Mouse (Mus musculus) embryo, embryonic 11 days (tissue): ENCODE data around the gene Lifr.

Experiments
- DNase-seq: peaks from one replicate; pipeline ENCODE4 v3.0.0-alpha.2; 2015

Lifr gene

DNA sequence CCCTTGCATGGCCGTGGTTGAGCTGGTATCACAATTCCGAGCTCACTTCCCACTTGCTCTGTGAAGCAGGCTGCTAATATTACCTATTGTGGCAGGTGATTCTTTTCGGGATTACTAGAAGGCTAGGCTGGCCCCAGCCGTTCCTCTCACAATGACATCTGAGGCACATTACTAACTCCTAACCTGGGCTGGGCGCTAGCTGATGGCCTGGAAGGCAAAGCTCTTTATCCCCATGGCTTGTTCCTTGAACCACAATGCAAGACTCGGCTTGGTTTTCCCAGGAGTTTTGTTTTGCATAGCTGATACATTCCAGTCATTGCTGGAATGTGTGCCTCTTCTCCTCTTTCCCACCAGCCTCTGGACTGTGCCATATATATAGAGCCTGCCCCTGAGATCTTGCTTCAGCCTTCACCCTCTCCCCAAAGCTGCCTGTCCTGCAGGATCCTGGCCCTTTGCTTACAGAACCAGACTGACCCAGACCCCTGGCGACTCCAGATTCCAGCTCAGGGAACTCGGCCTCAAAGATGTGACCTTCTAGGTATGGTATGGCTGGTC lies at the start of gene Lifr:
Lifr (plus strand) TSS at position 404 of the 555 bp plus-strand sequence.
- DNase-seq, result no peak

DNA sequence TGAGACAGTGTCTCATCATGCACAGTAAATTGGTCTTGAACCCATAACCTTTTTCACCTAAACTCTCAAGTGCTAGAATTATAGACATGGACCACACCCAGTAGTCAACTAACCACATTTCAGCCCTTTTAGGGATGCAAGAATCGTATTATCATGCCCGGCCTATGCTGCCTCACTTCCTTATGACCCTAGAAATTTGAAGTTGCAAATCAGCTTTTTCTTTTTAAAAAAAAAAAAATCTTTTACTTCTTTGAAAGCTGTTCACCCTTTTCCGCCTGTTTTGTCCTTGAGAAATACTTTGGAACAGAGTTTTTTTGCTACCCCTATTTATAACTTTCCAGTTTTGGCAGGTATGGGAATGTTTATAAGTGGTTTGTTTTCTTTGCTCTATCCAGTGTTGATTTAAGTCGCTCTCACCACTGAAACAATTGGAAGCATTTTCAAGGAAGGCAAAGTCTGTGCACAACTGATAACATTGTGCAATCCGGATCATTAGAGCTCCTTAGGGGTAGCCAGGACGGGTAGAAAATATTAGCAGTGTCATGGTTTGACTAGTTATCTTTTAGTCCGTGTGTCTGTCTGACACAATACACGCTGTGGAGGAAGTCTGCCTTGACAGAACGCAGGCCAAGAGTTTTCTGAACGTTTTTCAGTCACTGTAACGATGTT lies 46.2 kb upstream of the Lifr start:
- DNase-seq, result no peak

DNA sequence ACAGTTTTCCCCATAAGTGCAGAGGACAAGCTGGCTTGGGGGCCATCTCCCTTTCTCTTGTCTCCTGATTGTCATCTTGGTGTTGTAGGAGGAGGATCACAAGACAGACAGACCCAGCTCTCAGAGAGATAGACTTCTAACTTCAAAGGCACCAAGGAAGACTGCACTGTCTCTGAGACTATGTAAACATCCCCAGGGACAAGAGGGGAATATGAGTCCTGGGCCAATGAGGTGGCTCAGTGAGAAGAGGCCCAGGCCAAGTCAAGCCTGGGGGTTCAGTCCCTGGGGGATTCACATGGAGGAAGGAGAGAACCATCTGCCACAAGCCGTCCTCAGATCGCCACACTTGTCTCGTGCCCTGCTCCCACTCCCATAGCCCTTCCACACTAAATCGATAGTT lies 45.4 kb upstream of the Lifr start:
- no peak for DNase-seq

DNA sequence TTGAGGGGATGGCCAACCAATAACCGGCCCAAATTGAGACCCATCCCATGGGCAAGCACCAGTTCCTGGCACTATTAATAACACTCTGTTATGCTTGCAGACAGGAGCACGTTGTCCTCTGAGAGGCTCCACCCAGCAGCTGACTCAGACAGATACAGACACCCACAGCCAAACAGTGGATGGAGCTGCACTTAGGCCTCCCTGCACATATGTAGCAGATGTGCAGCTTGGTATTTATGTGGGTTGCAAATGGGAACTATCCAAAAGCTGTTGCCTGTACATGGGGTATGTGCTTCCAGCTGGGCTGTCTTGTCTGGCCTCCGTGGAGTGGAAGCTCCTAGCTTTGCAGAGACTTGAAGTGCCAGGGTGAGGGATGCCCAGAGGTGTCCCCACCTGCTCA lies 42.5 kb upstream of the Lifr start:
- no peak for DNase-seq

DNA sequence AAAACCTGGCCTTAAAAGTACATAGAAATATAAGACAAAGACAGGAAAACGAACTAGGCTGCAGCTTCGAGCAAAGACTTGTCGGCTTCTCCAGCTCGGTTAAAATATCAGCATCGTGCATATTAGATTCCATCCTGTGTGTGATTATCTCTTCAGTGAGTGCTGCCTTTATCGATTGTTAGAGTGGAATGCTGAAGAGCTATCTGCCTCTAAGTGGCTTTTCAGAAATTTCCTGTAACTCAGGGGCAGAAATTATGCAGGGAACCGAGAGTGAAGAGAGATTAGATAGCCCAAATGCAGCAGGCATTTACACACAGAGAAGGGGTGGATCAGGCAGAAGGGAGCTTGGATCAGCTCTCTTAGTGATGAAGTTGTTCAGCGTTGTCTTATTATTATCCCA lies 41.5 kb upstream of the Lifr start:
- no peak for DNase-seq

DNA sequence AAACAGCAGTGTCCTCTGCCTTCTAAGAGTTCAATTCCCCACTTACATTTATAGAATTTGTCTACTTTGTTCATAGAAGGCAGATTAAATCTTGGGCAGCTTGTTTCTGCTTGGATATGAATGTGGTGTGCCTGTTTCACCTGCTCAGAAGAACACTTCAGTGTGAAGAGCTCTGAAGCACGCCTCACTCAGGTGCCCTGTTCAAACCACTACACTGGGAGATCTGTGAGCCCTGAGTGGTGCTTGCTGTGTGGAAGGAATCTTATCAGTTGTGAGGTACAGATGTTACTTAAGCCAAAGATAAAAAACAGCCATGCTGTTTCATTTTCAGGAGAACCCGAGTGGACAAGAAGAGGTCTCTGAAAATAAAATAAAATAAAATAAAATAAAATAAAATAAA lies 38.7 kb upstream of the Lifr start:
- no peak for DNase-seq

DNA sequence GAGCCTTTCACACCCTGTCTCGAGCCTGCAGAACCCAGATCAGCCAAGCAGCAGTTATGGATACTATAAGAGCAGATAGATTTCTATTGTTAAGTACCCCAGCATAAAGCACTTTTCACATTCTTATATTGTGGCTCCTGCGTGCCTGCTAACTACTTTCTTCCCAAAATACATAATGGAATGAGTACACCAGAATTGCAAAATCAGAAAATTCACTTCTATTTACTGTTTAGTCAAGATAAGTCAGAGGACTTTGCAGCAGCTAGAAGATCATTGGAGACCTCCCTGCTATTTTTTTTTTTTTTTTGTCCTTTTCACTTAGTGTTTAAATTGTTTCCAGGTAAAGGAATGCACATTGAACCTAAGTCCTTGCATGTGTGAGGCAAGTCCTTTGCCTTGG lies 38.3 kb upstream of the Lifr start:
- DNase-seq, result no peak

DNA sequence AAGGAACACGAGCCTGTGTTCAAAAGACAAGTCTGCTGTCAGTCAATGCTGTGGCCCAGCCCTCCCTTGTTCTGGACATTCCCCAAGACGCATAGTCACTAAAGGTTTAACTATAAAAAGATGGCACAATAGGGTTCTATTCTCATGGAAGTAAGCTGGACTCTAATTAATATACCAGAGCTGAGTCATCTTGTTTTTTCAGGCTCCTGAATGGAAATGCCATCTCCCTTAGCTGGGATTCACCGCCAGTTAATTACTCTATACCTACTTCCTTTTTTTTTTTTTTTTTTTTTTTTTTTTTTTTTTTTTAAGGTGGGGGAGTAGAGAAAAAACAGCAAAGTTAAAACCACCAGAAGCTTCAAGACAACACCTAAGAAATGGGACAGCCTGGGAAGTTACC lies 33.6 kb upstream of the Lifr start:
- DNase-seq, result no peak

DNA sequence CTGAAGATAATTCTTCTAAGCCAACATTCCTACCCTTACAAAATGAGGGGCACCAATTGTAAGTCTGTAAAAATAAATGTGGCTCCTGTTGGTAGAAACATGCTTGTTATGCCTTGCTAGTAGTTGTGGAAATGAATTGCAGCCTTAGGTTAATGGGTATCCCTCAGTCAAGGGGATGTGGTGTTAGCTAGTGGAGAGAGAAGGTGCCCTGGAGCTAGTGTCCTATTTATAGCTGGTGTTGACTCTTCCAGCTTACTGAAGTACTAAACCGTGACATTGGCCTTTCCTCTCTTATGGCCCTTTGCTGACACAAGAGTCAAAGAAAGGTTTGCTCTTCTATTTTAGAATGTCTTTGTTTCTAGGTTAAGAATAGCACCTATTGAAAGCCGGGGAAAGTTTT lies 29.9 kb upstream of the Lifr start:
- no peak for DNase-seq

DNA sequence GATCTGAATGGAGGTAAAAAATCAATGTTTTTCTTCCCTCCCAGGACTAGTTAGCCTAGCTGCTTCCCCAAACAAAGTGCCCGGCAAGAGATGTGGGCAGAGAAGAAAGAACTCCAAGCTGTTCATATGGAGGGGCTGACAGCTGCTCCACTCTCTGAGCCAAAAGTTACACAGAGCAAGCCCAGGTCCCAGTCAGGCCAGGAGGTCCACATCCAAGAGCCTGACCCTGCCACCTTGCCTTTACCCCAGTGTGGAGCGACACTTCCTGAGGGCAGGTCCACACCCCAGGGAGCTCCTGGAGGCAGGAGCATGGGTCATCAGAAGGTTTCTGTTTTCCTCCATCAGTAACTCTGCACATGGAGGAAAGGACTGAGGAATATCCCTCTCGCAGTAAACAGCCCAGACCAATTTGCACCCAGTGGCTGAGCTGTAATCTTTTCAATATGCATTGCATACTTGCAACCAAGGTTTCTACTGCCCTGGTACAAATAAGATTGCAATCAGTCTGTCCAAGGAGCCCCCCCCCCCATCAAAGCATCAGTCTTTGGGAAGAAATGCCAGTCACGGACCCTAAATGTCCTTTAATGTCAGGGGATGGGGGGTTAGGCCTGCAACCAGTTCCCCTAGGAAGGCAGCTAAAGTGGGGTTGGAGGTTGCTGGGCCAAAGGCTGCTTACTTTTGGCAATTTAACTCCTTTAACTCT lies 28.3 kb upstream of the Lifr start:
- no peak for DNase-seq

DNA sequence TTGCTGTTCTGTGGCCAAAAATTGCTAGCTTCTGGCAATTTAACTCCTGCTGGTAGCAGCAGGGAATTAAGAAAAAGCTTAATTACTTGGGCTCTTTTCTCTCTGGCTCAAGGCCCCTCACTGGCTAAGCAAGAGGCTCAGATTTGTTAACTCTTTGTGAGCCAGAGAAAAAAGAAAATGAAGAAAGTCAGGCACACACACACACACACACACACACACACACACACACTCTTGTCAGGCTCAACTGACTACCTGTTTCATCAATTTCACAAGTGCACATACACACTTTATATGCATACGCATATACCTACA lies 27.8 kb upstream of the Lifr start:
- no peak for DNase-seq

DNA sequence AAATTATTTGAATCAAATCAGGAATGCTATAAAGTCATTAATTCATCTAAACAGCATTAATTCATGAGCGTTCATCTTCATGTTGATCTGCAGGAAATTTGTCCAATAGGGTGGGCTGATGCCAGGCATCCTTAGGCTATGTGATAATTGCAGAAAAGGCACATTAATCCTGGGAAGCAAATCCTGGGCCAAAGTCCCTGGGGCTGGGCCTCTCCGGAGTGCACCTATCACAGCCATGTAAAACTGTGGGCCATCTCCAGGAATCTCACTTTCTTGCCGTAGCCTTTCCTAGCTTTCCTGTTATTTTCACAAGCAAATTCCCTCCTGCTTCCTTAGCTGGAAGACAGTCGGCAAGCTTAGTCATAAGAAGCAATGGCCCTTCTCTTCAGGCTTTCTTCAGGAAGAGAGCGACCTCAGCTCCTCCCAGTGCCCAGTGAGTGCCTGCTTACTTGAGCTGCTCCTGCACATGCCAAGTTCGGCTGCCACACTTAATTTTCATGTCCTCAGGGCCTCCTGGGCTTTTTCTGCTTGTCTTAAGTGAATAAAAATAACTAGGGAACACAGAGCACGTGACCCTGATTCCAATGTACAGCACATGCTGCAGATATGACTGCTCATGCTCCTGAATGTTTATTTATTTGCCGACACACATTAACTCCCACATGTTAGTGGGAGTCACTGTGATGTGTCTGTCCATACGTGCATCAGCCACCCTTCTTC lies 26.7 kb upstream of the Lifr start:
- no peak for DNase-seq

DNA sequence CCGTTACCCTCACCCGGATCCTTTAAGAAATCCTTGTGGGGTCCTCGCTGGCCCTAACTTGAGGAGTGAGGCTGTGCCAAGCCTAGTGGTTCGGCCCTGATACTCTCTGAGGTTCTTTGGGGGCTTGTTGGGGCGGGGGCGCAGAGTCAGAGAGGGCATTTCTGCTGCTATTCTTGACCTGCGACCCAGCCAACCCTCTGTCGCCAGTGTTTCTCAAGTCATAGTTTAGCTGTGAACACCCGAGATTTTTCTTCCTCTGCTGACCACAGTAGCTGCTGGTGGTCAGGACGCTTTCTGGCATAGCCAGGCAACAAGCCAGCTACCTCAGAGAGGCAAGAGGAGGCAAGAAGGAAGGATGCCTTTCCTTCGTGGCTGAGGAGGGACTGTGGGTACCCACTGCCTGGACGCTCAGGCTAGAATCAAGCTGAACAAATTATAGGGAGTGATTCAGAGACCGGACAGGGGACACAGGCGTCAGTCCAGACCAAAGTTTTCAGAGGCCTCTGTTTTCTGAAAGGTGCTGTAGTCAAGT lies 25.4 kb upstream of the Lifr start:
- DNase-seq, result no peak

DNA sequence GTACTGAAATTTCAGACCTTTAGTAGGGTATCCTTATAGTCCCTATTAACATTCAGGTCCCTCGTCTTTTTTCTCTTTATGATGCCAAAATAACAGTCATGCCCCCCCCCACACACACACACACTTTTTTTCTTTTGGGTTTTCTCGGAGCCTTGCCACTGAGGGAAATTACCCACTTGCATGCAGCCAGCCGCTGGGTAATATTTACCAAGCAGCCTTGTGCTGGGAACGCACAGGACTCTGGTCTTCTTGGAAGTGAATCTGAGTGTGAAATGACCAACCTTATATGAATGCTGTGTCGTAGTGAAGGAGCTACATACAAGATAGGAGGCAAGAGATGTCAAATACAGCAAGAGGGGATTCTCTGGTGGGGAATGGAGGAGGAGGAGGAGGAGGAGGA lies 24.8 kb upstream of the Lifr start:
- no peak for DNase-seq

DNA sequence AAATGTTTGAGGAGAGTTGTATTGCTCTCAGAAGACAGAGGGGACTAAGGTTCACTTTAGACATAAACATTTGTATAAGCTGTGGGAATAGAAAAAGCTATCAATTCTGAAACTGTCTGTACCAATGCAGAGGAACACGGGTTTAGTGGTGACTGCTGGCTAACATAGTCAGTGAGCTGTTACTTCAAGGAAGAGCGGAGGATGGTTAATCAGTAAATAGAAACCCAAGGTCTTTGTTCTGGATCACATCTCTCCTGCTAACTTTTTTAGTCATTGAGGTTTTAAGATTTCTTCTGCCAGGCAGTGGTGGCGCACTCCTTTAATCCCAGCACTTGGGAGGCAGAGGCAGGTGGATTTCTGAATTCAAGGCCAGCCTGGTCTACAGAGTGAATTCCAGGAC lies 23.7 kb upstream of the Lifr start:
- DNase-seq, result no peak

DNA sequence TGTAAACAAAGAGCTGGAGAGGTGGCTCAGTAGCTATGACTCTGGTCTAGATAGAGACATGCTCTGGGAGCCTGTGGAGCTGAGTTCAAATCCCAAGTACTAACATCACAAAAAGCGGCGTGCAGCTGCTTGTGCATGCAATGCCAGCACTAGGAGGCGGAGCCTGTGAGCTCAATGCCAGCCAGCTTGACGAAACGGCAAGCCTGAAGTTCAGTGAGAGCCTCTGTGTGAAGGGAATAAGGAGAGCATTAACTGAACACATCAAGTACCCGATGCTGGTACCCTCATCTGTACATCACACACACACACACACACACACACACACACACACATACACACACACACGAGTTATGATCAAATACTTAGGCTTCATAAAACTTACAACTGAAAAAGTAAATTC lies 21.0 kb upstream of the Lifr start:
- peak; percentile 37 for DNase-seq

DNA sequence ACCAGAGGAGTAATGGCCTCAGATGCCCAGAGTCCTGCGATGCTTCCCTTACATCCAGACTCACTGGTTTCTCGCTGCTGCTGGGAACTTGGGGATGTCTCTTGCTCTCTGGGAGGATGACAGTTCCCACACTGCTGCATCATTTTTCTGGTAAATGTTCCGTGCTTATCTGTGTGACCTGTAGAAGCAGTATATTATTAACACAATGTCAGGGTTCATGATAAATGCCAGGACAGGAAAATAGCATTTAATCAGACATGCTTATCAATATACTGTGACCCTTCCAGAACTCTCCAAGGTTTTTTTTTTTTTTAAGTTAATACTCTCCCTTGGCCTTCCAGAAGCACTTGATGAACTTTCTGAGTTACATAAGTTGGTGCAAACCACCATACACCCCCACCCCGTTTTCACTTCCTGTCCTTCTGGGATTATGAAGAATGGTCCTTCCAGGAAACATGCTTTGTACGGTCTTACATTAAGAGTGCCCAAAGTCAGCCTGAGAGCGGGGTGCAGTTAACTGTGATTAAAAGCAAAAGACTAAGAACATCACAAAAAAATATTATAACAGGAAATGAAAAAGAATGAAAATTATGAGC lies 20.1 kb upstream of the Lifr start:
- DNase-seq, result no peak

DNA sequence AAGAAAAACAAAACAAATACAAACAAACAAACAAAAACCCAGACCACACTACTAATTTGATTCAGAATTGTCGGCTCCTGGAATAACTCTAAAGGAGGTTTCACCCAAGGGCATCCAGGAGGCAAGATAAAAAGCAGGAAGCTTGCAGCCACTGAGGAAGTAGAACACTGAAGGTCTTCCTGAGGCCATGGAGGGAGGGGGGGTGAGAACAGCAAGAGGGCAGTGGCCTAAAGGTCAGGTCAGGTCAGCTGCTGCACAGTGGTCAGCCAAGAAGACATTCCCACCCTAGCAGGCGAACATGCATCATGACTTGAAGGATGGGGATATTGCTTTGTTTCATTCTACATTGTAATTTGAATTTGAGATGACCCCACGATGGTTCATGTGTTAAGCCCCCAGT lies 17.1 kb upstream of the Lifr start:
- no peak for DNase-seq

DNA sequence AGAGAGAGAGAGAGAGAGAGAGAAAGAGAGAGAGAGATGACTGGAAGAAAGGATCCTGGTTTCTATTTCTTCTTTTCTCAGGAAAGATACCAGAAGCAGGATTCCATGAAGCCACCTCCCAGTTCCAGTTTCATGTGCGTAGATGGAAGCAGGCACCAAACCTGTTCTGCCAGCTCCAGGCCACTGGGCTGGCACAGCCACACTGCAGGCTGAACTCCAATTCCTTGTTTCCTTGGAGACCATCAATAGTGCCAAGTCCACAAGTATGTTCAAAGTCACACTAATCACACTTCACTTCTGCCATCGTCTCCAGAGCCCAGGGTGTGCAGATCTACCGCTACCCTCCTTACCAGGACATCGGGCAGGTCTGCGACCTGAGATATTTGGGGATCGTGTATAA lies 15.2 kb upstream of the Lifr start:
- no peak for DNase-seq

DNA sequence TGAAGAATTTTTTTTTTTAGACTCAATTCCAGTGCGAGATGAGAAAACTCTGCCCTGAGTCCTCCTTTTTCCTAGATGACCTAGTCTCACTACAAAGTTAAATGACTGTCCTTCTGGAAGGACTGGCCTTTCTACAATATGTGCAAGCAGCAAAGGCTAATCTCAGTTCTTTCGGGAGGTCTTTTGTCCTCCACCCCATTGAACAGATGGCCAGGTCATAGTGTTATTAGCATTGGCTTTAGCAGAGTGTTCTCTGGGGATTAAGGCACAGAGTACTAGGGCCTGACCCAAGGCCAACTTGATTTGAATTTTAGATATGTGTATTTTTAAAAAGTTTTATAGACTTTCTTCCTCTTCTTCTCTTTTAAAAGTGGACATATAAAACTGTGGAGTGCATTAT lies 12.1 kb upstream of the Lifr start:
- DNase-seq, result peak; percentile 31

DNA sequence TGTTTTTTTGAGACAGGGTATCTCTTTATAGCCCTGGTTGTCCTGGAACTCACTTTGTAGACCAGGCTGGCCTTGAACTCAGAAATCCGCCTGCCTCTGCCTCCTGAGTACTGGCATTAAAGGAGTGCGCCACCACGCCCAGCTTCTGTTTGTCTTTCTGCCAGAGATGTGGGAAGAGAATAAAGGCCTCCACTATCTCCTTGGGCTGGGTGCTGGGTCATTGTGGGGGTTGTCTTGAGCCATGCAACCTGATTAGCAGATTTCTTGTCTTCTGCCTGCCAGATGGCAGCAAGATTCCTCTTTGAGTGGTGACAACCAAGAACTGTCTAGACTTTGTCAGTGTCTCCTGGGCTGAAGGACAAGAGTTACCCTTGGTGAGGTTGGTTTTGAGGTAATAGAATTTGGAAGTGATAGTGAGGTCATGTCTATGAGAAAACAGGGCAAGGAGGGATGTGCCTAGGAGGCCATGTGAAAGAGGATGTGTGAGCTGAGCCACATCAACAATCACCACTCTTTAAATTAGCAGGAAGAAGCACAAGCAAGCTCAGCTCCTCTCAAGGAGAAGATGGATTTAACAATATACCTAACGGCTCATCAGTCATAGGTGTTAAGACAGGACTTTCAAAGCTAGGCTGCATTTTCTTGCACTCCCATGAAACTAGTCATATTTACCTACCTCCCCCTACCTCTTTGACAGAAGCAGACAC lies 10.6 kb upstream of the Lifr start:
- DNase-seq, result no peak

DNA sequence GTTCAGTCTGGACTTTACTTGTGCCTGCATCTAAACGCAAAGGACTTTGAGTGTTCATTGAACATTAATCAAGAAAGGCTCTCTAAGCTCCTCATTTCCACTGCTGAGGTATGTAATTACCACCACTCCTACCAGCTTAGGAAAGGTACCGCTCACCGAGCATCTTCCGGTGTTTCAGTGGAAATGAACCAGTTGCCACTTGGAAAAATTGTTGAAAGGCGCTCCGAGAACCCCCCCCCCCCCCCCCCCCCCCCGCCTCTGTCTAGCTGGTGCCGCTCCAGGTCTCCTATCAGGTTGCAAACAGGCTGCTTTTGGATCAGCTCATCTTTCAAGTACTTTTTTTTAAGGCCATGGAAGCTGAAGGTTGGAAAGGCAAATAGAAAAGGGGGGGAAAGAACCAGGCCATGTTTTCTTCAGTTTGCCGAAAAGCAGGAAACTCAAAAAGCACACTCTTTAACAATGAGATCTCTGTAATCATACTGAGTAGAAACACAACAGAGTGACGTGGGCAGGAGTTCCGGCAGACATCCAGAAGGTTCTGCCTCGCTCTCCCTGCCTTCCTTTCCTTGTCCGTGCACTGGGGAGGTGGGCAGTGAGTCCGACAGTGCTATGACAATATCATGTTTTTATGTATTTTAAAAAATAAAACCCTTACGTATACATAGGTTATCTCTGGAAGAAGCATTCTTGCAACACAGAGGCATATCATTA lies 9.3 kb upstream of the Lifr start:
- no peak for DNase-seq
